Mouse (Mus musculus): ENCODE measurements around the gene Radil.

The Radil gene

DNA sequence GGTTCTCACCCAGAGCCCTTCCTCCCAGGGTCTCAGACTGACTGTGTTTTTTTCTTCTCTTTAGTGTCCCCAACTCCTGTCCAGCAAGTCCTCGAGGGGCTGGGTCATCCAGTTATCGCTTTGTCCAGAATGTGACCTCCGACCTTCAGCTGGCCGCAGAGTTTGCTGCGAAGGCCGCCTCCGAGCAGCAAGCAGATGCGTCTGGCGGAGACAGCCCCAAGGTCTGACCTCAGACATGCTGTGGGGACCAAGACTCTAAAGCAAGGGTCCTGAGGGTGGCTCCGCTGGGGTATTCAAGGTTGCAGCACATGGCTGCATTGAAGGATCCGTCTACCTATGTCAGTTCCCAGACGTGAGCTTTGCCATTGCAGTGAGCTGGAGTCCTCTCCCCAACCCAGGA is 102.3 kb downstream of the Radil start:
- no peak for DNase-seq (ENCODE audit: low spot score in 2 of 2)

DNA sequence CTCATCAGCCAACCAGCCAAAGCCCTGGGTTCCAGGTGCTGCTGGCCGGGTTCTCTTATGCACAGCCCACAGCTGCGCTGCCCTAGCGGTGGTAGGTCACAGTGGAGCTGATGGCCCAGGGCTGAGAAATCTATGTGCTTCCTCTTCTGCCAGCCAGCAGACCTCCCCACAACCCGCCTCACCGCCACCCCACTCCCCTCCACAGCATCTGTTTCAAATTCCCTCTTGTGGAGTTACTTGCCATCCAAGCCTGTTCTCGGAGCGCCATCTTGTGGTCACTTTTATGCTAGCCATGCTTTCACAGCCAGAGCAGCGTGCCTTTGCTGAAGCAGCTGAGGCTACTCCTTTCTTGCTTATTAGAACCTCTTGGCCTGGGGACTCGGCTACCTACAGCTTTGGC is 102.8 kb downstream of the Radil start:
- peak; percentile 87 to 95 for DNase-seq (ENCODE audit: low spot score in 2 of 2)

DNA sequence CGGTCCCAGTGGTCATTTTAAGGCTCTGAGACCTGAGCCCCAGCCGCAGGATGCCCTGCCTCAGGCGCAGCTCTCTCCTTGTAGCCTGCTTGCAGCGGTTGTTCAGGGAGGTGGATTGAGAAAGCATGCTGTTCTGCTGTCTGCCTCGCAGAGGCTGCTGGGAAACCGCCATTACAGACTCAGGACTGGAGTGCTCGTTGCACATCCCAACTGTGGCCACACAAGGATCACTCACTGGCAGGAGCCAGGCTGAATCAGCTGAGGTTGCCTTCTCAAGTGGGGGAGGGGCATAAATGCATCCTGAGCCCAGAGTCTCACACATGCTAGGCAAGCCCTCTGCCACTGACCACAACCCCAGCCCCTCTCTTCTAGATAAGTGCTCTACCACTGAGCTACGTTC is 105.2 kb downstream of the Radil start:
- no peak for DNase-seq (ENCODE audit: low spot score in 2 of 2)

DNA sequence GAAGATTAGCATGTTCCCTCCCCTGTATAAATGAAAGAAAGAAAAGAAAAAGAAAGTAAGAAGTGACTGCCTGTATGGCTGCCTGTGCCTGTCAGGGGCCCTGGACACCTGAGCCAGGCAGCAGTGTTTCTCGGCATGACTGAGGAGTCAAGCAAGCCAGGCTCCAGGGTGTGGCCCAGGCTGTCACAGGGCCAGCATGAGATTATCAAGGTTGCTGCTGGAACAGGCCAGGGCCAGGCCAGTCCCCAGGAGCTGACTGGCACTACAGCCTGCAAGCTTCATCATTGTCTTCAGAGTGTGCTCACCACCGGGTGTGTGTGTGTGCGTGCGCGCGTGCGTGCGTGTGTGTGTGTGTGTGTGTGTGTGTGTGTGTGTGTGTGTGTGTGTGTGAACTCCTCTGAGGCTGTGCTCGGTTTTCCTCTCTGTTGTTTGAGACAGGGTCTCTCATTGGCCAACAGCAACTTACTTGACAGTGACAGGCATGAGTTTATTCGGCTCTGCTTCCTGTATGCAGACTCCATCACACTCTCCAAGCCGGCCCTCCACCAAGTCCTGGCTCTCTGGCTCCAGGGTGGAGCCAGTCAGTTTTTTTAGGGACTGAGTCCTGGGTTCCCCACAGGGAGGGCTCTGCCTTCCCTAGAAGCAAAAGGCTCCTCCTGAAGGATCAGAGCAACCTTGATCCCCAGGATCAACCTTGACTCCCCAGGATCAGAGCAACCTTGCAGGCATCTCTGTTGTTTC is 105.9 kb downstream of the Radil start:
- no peak for DNase-seq (ENCODE audit: low spot score in 2 of 2)

DNA sequence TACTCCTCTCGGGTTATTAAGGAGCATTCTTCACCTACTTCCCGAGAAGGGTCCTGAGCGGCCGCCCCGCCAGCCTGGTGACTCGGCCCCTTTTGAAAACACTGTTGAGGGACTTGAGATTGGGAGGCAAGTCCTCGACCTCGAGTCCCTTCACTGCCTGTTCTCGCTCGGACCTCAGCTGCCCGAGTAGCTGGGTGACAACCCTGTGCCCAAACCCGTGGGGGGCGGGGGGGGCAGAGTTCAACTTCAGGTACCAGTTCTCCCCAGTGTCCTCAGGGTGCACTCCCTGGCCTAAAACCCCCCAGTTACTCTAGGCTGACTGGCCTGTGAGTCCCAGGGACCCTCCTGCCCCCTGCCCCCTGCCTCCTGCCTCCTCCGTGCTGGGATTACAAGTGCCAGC is 106.9 kb downstream of the Radil start:
- DNase-seq (ENCODE audit: low spot score in 2 of 2): no peak

DNA sequence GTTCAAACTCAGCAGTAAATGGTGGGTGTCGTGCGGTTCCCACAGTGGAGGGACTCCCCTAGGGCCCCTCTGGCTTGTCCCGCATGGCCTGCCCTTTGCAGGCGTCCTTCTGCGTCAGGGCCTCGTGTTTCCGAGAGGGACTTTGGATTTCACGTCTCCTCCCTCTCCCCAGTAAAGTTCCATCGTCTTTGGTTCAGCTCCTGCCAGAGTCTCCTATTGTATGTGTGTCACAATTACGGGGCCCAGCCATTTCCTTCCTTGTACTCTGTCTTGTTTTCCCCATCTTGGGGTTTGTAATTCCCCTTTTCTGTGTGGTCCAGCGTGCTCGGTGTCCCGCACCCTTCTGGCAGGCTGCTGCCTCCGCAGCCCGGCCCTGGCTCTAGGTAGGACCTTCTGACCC is 107.4 kb downstream of the Radil start:
- DNase-seq (ENCODE audit: low spot score in 2 of 2): no peak

DNA sequence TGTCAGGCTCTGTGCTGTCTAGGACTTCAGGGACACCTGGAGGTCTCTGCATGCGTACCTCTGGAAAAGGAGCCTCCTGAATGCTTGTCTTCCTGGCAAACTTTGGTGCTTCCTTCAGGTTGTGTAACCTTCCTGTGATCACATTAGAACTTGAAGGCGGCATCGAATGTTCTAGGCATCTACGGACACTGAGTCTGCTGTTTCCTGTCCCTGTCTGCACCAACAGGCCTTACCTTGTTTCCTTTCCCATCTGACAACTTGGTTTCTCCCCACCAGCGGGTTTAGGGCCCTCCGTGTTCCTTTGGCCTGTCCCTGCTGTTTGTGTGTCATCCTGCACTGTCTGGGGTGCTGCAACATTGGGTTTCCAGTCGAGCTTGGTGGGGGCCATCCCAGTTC is 108.9 kb downstream of the Radil start:
- no peak for DNase-seq (ENCODE audit: low spot score in 2 of 2)

DNA sequence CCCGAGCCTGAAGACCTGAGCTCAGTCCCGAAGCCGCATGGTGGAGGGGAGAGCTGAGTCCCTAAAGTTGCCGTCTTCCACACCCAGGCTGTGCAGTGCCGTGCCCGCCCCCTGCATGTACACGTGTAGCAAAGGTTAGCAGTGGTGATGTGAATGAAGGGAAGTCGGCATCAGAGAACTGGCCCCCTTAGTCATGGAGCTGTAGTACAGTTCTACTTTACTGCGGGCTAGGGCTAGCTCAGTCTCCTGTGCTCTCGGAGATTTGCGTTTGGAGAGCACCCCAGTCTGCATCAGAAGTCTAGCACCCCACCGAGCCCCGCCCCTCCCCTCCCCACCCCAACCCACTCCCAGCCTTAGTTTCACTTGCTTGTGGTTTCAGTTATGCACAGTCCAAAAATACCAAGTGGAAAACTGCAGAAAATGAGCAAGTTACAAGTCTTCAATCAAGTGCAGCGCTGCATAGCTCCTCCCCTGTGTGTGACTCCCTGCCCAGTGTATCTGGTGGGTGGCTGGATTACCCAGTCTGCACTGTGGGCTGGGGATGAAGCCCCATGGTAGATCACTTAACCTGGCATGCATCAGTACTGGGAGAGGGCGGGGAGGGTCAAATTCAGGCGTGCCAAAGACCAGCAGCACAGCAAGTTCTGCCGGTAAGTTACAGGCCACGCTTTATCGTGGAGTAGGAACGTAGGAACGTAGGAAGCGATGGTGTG is 109.4 kb downstream of the Radil start:
- DNase-seq (ENCODE audit: low spot score in 2 of 2): no peak

DNA sequence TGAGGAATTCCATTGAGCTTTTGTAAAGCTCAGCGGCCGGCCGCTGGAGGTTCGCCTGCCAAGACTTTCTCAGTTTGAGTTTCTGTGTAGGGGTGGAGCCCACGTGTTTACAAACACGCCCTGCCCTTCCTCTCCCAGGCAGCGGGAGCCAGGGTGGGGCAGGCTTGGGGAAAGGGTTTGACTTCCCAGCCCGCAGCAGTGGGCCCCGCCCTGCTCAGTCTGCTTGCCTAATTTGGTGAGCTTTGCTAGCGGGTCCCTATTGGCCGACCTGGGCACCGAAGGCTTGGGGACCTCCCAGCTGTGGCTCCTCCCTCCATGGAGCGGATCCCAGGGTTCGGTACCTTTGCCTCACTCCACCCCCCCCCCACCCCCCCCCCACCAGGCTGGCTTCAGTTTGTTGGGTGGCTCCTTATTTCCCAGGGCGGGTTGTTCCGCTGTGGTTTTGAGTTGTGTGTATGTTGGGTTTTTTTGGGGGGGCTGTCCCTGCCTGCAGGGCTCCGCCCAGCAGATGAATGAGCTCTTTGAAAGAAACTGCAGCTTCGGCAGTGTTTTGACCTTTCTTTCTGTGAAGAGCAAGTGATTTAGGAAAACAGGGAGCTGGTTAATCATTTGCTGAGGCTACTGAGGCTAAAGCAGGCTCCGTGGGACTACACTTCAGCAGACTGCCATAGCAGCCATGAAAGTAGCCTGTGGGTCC is 110.3 kb downstream of the Radil start:
- peak in 1 of 2 experiments; percentile 45 for DNase-seq (ENCODE audit: low spot score in 2 of 2)

DNA sequence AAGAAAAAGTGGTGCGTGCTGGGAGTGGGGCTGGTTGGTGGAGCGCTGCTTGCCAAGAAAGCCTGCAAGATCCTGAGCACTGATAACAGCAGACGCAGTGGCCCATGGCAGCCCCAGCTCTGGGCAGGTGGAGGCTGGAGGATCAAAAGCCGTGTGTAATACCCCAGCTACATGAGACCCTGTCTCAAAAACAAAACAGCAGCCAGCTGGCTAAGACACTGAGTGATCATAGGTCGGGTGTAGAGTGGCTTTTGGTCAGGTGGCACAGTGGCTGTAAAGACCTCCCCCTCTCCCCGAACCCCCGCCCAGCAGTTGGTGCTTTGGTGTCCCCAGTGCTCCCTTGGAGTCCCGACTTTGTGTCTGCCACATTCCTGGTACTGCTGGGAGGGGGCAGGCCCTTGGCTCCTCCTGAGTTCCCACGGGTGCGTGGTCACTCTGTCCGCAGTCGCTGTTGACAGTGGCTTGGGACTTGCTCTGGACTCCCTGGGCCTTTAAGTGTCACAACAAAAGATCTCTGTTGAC is 110.9 kb downstream of the Radil start:
- DNase-seq (ENCODE audit: low spot score in 2 of 2): no peak

DNA sequence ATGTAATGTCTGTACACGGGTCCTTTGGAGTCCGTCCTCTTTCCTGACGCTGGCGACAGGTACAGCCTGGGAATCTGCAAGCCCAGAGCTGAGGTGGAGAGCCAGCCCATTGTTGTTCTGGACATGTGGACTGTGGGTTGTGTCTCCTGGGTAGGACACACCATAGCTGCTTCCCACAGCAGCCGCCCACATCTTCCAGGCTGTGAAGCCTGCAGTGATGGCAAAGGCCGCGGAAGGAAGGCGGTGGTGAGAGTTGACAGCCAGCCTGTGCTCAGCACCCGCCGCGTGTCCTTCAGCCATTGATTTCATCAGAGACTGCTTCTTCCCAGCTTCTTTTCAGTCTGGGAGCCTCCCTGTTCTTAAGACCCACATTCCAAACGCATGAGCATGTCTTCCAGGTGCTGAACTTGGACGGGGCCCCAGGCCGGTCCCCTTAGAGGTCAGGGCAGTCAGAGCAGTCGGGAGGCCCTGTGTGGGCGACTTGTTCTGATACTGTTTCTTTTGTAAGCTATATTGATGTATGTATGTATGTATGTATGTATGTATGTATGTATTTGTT is 112.4 kb downstream of the Radil start:
- no peak for DNase-seq (ENCODE audit: low spot score in 2 of 2)

DNA sequence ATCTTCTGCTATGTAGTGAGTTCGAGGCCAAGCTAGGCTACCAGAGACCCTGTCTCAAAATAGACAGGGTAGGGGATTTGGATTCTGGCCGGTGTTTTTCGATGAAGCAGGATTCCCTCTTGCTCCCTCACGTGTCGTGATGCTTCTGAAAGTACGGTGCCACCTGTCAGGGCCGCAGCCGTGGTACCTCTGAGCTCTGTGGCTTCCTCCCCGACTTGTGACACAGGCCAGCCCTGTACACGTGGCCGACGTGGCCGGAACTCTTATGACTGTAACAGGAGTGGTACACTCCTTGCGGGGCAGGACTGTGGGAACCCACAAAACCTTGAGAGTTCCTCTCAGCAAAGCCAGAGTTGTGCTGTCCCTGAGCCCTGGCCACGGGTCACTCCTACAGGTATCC is 115.2 kb downstream of the Radil start:
- DNase-seq (ENCODE audit: low spot score in 2 of 2): no peak
